Mouse (Mus musculus) c-Kit-positive CD71-negative TER-119-negative erythroid progenitor cells, embryonic 14.5 days (primary cell): Measurements from ENCODE around the gene Cela2a.

Source experiments
- DNase-seq: peaks from one replicate; pipeline ENCODE4 v3.0.0-alpha.2; 2013; ENCODE audit warnings: low read depth

The Cela2a gene

DNA sequence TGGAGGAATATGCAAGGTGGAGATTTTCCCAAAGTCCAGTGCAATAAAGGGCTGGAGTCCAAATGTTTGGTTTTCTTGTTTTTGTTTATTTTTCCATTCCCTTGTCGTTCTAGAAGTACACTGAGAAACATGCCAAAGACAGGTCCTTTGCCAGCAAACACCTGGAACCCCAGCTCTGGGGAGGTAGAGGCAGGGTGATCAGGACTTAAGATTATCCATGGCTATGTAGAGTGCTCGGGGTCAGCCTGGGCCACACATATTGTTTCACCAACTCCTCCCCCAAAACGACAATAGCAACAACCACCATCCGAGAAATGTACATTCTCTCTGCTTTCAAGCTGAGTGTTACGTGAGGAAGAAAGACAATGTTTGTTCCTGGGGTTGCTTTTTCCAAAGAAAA lies at the start of gene Cela2a:
Gene Cela2a (minus strand): TSS at position 101 of the 400 bp plus-strand sequence.
- DNase-seq: no peak

DNA sequence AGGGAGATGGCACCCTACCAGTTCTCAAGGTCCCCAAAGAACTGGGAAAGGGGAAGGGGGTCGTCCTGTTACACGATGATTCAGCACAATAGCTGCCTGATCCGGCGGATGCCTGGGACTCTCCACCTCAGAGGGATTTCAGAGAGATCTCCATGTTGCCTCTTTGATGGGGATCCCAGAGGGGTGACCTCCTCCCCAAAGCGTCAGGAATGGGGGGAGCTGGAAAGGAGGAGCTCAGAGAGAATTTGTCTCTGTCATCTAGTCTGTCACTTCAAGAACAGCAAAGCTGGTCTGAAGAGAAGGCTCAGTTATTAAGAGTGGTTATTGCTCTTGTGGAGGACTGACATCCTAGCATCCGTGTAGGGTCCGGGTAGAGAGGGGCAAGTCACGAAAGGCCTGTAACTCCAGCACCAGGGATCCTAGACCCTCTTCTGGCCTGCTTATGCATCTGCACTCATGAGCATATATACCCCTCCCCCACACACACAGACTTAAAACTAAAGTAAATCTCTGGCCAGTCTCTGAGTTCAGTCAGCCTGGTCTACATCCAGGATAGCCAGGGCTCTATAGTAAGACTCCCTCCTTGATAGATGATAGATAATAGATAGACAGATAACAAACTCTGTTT lies 49.6 kb upstream of the Cela2a start:
- no peak for DNase-seq

DNA sequence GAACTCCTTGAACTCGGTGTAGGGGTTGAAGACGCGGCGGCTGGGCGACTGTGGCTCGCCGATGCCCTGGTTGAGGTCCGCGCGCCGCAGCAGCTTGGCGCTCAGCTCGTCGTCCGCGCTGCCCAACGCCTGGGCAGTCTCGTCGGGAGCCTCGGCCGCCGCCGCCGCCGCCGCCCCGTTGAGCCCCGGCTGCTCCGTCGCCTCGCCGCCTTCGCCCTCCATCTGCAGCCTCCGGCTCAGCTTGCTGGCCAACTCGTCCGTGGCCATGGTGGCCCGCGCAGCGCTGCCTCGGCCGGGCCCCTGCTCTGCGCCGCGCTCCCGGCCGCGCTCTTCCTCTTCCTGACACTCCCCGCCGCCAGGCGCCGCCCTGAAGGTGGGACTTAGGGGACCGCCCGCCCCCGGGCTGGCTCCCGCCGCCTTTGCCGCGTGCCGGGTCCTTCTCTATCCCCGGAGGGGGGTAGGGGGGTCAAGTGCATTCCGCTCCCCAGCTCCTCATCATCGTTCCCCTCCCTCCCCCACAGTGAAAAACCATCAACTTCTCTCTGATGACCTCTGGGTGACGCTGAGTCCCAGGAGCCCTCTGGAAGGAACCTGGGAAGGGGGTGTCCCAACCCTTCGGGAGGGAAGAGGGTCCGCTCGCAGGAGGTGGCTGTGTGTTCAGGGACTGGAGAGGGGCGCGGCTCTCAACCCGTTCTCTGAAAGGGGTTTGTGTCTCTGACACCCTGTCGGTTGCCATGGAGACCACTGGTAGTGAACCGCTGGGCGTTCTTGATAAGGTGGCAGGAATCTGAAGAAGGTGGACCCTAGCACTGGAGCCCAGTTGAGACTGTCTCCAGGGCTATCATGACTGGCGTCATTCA lies 48.9 kb upstream of the Cela2a start, which contains the start of gene Efhd2:
Gene Efhd2 (minus strand): TSS at position 320 of the 860 bp plus-strand sequence.
- DNase-seq: peak; percentile 80

DNA sequence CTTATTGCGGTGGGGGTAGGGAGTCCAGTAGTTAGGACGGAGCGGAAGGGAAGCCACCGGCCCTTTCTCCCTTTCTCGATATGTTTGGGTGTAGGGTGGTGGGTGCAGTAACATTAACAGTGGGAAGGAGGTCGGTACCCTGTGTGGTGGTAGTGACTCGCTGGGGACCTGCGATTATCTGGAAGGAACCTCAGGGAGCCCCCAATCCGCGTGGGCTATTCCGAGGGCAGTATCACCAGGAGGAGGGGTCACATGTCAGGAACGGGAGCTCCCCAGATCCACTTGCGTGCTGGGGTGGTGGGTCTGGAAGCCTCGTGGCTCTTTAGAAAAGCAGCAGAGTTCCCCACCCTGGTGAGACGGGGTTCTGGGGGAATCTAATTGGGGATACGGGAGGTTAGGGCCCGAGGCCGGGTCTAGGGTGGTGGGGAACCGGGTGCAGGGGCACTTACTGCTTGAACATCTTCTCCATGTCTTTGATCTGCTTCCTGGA lies 48.2 kb upstream of the Cela2a start:
- DNase-seq: no peak

DNA sequence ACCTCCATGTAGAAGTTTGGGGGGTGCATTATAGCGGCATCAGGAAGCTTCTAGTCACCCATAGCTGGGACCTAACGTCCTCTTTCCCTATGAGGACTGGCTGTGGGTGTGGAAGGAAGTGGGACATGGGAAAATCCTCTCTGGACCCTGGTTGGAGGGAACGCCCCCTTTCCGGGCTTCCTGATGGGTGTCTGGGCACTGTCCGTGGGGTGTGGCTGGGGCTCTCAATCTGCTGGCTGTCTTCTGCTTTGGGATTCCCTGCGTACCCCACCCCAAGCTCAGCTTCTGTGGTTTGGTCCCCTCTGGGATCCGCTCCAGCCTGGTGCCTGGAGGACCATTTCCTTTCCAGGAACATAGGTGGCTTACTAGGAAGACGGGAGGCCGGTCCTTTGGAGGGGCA lies 47.0 kb upstream of the Cela2a start:
- DNase-seq: no peak

DNA sequence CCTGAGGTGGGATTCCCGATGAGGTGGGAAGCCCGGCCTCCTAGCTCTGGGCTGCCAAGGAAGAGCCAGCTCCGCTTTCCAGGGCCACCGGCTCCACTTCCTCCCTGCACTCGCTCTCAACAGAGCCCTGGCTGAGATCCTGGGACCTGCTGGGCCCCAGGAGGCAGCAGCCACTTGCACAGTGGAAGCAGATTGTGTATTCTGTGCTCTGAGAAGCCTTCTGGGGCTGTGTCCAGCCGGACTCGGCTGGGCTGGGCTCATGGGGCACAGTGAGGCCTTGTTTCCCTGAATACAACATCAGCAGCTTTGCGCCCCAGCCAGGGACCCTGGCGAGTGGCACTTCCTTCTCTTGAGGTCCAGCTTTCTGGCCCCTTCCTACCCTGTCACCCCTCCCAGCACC lies 45.9 kb upstream of the Cela2a start:
- DNase-seq: no peak

DNA sequence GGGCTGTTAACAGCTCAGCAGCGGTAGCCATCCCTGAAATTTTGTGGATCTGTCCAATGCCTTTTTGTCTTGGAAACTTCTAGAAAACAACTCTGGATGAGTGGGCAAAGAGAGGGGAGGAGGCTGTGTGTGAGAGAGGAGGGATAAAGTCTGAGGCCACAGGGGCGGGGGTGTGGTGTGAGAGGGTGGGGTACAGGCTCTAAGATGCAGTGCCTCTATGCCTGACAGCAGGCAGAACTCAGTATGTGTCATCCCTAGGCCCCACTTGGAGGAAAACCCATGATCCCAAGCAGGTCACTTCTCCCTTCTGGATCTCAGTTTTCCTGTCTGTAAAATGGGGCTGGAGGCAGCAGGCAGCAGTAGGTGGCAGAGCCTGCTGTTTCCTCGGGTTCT lies 45.4 kb upstream of the Cela2a start:
- no peak for DNase-seq

DNA sequence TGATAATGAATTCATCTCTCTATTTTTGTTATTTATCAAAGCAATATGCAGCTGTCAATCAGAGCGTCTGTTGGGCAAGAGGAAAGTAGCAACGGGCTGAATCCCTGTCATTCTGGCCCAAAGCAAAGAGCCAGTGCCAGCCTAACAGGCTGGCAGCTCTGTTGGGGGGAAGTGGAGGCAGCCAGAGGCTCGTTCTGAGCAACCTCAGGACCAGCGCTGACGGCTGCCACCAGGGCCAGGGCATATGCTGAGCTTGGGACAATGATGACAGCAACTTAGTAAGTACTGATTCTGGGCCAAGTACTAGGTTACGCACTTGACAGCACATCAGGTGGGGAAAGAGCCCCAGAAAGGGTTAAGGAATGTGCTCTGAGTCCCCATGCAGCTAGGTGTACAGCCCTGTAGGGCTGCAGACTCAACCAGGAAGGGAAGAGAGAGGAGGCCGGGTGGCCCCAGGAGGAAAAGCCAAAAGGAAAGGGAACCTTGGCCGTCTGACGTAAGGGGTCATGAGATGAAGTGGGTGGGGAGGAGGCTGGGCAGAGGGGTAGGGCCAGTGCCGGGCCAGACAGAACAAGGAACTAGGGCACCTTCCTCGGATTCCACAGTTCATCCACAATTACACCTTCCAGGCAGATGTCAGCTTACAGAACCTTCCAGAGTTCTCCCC lies 44.8 kb upstream of the Cela2a start:
- no peak for DNase-seq

DNA sequence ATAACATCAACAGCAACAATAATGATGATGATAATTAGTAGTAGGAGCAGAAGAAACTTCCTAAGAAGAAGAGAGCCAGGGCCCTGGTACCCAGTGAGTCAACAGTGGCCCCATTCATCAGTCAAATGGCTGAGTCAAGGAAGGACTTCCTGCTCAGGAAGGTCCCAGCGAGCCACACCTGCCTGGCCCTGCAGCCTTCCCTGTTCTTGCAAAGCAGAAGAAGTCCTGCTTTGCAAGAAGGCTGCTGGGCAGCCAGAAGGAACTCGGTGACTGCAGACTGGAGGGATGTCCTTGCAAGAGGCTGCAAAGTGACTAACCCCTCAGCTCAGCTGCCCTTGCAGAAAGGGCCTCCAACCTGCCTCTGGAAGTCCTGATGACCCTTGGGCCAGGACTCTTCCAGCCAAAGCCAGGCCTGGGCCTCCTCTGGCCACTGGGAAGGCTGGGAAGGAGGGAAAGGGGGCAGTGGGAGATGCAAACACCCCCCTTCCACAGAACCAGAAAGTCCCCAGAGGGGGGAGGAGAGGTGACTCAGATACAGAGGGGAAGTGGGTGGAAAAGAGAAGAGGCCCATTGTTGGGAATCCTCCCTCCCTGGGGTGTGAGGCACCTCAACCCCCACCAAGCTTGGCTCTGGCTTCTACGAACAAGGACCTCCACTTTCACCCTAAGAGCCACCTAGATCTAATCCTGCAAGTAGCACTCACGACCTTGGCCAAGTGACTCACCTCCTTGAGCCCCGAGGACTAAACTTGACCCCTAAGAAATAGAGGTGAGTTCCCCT lies 43.7 kb upstream of the Cela2a start:
- DNase-seq: no peak

DNA sequence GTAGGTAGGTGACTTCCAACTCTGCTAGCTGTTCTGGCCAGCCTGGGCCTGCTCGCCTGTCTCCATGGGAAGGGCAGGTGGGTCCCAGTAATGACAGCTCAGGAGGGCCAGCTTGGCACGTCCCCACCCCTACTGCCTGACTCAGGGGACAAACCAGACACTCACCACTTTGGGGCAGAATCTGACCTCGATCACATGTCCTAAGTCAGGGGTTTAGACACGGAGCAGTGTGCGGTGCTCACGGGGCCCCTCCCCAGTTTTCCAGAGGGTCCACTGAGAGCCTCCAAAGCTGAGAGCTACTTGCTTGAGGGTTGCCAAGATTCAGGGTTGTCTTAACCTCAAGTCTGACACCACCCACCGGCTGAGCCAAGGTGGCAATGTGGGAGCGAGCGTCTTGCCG lies 42.1 kb upstream of the Cela2a start:
- no peak for DNase-seq

DNA sequence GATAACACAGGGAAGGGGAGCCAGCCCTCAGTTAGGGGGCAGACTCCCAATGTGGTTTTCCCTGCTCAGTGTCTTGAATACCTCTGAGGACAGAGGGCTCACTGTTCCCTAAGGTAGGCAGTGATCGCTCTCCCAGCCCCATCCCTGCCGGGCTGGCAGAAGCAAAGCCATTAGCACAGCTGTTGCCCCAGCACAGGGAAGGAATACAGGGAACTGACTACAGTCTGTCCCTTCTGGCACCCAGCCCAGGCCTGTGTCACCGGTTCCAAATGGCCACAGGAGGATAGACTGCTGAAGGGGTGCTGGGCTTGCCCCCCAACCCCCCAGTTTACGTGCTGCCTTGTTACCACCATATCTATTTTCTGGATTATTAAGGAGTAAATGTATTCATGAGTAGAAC lies 41.5 kb upstream of the Cela2a start:
- DNase-seq: no peak

DNA sequence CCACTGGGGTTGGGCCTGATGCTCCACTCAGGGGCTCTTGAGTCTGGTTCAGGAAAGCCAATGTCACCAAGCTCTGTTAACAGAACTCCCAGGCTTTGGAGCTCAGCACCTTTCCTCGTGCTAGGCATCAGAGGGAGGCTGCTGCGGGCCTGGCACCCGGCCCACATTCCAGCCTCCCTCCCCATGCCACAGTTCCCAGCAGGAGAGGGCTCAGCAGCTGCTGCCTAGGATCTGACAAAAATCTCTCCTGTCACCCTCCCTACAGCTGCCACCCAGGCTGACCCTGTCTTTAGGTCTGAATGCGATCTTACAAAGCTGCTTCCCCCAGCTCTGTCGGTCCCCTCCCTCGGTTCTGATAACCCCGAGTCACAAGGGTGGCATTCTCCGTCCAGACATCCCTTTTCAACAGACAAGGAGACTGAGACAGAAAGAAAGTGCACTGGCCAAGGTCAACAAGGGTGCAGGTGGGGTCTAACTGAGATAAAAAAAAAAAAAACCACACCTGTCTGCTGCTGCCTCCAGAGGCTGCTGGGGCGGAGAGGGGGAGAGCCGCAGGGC lies 41.1 kb upstream of the Cela2a start:
- no peak for DNase-seq

DNA sequence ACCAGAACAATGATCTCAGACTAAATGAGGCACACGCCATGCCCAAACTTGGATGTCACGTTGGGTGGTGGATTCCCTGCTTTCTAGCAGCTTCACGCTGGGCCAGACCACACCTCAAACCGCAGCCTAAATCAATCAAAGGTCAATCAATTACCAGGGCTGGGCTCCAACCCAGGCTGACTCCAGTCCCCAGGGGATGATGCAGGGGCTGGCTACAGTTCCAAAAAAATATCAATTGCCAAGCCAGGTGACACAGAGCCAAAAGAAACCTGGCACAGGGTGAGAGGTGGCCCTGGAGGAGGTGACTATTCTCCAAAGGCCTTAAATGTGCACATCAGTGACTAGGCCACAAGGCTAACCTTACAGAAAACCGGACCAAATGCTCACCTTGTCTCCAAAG lies 39.6 kb upstream of the Cela2a start:
- no peak for DNase-seq

DNA sequence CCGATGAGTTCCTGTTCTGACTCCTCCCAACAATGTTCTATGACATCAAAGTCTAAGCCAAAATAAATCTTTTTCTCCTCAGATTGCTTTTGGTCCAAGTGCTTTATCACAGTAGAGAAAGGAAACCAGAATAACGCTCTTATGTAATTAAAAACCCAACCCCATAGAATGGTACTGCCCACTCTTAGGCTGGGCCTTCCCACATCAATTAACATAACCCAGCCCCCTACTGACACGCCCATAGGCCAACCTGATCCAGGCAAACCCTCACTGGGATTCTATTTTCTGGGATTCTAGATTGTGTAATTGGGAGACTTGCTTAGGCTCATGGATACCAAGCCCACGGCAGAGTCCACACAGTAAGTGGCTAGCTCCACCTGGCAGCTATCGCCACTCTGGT lies 39.0 kb upstream of the Cela2a start:
- no peak for DNase-seq

DNA sequence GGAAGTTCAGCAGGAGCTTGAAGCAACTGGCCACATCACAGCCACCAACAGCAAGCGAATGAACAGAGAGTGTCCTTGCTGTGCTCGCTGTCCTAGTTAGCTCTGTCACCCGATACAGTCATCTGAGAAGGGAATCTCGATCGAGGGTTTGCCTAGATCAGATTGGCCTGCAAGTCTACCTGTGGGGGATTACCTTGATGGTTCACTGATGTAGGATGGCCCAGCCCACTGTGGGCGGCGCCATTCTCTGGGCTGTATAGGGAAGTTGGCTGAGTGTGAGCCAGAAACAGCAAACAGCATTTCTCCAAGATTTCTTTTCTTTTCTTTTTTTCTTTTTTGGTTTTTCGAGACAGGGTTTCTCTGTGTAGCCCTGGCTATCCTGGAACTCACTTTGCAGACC lies 38.5 kb upstream of the Cela2a start:
- DNase-seq: no peak

DNA sequence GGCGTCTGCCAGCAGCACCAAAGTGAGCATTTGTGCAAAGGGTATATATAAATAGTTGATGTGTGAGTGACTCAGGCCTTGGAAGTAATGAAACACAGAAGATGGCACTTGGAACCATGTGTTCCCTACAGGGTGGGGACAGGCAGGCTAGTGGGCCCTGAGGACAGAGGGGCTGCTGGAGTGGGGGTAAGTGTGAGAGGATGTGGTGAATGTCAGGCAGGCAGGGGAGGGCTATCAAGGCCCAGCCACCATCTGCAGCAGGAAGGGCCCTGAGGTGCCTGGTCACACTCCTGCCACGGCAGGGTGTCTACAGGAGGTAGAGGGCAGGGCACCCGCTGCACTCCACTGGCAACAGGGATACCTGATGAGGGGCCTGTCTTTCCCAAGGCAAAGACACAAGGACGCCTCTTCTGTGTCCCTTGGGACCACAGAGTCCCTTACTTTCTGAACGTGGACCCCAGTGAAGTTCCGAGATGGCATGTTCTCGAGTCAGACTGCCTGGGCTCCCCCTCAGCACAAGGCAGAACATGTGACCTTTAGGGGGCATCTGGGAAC lies 37.8 kb upstream of the Cela2a start:
- DNase-seq: no peak

DNA sequence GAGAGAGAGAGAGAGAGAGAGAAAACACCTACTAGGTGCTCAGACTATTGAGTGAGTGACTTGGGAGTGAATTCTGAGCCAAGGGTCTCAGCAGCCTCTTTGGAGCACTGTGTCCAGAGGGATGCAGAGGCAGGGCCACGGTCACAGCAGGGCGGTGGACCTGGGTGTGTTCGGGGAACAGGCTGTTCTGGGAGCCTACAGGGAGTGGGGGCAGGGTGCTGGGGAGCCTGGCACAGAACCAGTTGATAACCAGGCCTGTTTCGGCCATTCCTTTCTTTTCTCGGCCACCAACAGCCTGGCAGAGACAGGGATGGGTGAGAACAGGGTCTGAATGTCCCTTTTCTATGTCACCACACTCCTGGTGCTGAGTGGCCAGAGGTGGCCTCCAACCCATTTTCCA lies 36.9 kb upstream of the Cela2a start:
- DNase-seq: no peak

DNA sequence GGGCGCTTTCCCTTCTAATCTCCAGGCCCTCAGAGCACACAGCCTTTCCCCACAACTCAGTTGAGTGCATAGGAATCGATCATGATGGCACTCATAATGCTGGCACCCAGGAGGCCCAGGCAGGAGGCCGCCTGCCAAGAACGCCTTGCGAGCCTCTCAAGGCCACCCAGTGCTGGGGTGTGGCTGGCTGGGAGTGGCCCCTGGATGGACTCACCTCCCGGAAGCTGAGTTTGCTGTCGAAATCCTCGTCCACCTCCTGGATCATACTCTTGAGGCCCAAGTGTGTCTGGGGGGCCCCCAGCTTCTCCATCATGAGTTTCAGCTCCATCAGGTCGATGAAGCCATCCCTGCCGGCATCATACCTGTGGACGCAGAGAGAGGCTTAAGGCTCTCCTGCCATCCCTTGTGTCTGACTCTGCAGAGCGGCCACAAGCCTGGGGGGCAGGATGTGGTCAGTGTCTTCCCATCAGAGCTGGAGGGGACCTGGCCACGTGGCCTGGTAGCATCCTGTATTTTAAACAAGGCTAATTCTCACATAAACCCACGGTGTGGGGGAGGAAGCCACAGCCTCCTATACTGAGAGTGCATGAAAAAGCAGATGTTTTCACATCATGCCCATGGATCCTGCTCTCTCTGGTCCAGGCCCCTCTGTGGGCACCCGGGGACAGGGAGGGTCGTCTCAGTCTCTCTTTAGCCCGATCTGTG lies 35.8 kb upstream of the Cela2a start:
- DNase-seq: no peak

DNA sequence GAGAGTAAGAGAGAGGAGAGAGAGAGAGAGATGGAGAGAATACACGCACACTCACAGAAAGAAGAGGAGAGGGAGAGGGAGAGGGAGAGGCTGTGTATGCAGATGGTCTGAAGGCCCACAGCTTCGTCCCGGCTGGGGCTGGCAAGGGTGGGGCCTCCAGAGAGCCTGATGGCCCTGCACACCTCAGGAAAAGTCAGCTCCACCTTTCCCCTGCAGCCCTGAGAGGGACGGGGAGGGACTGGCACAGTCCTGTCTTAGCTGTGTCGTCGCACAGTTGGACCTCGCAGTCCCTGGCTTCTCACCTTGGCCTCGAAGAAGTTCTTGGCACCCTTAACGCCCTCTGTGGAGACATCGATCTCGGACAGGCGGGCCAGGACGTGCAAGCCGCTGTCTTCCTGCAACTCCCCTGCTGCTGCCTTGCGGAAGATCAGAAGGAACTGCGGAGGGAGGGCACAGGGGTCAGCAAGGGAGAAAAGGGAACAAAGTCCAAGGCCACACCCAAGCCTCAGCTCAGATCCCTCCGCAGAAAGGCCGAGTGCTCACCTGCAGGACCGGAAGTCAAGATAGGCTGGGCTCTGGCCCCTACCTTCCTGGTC lies 34.4 kb upstream of the Cela2a start:
- DNase-seq: no peak

DNA sequence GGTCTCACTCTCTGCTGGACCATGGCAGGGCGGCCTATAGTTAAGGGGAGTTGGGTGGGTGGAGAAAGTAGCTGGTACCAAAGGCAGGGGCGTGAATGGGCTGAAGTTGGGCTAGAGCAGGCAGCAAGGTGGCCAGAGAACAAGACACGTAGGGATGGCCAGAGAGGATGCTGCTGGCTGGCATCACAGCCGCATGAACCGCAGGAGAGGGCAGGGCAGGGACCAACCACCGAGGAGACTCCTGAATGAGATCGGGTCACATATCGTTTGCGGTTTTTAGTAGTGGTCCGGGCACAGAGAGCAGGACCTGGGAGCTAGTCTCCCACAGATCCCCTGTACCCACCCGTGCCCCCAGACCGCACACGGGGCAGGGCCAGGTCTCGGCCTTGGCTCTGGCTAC lies 33.4 kb upstream of the Cela2a start:
- no peak for DNase-seq

DNA sequence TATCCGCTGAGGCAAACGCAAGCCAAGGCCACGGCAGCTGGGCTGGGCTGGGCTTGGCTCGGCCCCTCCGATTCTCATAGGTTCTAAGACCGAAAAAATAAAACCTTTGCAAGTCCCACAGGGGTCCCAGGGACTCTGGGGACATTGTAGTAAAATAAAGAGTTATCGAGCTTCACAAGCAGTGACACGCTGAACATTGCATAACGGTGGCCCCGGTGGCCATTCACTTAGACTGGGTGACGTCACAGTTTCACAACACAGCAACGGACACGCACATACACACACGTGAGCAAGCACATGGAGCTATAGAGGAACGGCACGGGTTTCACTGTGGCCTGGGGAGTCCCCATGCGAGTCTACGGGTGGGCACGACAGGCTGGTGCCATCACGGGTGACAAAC lies 32.5 kb upstream of the Cela2a start:
- DNase-seq: no peak
